Mouse (Mus musculus) layer of hippocampus, adult 11-12 months (tissue): ENCODE data around the gene Slc2a6.

ENCODE experiments used
- DNase-seq: peaks from one replicate; pipeline ENCODE4 v3.0.0; 2022; ENCODE audit warnings: low spot score

Gene Slc2a6

GRCm38 (mm10) chr2:27027618-27028436 lies at the start of gene Slc2a6:
Gene Slc2a6 (minus strand): TSS chr2:27027998.
- peak; percentile 92 for DNase-seq

- peak; percentile 55 for DNase-seq
Measured at GRCm38 (mm10) chr2:27075485-27075884, 47.7 kb upstream of the Slc2a6 start.

GRCm38 (mm10) chr2:27074804-27075203 lies 47.0 kb upstream of the Slc2a6 start:
- DNase-seq = no peak

DNA sequence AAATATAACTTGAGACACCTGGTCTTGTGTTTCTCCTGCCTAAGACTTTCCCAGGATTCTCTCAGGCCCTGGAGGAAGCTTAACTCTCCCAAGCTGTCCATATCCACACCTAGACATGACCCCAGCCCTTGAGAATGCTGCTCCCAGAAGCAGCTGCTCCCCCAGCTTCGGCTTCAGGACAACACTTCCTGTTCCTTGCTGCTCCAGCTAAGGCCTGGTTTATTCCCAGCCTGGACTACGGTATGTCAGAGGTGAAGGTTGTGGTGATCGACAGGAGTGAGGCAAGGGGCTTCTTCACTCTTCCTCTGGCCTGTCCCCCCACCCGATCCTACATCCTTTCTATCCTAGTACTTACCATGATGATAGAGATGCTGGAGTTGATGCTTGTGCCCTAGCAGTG lies 45.6 kb upstream of the Slc2a6 start:
- no peak for DNase-seq

- no peak for DNase-seq
Measured at GRCm38 (mm10) chr2:27071978-27072377, 44.2 kb upstream of the Slc2a6 start, which contains the start of gene Mymk. Gene Mymk (minus strand): TSS chr2:27072179.

DNA sequence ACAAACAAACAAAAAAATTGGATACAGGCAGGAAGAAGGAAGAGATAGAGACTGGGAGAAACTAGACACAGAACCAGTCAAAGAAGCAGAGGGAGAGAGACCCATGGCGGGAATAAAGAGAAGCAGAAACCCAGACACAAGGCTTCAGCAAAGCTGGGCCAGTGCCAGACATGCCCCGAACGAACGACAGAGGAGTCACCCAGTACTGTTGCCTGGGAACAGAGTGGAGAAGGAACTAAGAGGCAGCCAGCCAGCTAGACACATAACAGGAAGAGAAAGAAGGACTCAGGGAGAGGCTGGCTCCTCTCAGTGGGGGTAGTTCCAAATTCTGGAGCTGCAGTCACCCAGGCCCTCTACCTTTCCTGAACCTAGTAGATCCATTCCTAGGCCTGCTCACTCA lies 43.3 kb upstream of the Slc2a6 start:
- DNase-seq = peak; percentile 93

- DNase-seq = no peak
Measured at GRCm38 (mm10) chr2:27070247-27070813, 42.5 kb upstream of the Slc2a6 start.

DNA sequence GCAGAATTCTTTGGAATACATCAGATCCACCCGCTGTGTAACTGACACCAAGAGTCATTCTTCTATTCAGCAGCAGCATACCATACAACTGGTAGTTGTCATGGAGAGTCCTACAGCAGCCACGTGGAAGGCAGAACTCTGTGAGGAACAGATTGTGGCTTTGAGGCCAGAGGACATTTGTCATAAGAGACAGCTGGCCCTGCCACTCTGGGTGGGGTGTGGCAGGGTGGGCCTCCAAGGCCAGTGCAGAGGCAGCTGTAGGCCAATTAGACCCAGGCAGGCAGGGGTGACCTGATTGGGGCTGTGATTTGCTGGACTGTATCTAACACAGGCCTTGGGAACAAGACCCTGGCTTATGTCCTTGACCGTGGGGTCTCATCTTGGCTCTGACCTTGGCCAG lies 41.8 kb upstream of the Slc2a6 start:
- DNase-seq = no peak

- DNase-seq = no peak
Measured at GRCm38 (mm10) chr2:27067996-27068395, 40.2 kb upstream of the Slc2a6 start.

DNA sequence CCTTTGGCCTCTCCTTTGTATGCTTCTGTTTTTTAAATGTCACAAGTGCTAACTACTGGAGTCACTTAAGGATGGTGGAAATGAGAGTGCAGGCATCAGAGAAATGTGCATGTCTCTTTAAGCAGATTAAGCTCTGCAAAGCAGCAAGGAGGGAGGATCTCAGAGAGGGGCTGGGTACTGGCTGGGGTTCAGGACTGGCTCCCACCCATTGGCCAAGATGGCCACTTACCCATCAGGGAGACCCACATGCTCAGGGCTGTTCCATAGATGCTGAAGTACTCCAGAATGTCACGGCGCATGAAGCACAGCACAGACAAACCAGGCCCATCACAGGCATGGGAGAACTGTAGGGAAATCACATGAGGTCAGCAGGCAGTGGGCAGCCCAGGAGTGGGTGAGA lies 39.3 kb upstream of the Slc2a6 start:
- no peak for DNase-seq

DNA sequence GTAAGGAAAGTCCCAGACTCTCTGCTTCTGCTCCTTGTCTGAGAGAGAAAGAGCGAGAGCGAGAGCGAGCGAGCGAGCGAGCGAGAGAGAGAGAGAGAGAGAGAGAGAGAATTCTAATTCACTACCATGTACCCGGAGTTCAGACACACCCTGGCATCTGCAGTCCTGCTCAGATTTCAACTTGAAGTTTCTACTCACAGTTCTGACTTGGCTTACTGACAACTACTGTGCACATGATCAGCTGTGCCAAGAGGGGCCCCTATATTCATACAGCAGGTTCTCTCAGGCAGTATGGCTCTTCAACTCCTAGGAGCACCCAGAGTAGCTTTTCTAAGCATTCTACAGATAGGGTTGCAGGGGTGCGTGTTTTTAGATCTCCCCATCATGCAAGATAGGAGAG lies 31.4 kb upstream of the Slc2a6 start:
- DNase-seq = no peak

DNA sequence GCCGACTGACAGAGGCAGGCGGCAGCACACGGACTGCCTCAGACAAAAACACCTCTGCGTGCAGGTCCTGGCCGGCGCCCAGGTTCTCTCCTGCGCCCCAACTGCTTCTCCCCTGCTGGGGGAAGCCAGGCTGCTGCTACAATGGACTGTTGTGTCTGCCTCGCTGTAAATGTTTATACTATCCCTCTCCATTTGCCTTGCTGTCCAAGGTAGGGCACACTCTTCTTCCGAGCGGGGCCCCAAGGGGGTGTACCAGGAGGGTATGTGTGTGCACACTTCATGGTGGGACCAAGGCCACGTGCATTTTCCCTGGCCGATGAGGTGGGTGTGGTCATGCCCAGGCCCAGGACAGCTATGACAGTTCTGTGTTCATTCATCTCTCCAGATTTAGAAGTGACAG lies 31.0 kb upstream of the Slc2a6 start:
- no peak for DNase-seq

GRCm38 (mm10) chr2:27058251-27058650 lies 30.5 kb upstream of the Slc2a6 start:
- DNase-seq = no peak

GRCm38 (mm10) chr2:27049408-27049807 lies 21.6 kb upstream of the Slc2a6 start:
- no peak for DNase-seq

- no peak for DNase-seq
Measured at GRCm38 (mm10) chr2:27045979-27046770, 18.4 kb upstream of the Slc2a6 start.

DNA sequence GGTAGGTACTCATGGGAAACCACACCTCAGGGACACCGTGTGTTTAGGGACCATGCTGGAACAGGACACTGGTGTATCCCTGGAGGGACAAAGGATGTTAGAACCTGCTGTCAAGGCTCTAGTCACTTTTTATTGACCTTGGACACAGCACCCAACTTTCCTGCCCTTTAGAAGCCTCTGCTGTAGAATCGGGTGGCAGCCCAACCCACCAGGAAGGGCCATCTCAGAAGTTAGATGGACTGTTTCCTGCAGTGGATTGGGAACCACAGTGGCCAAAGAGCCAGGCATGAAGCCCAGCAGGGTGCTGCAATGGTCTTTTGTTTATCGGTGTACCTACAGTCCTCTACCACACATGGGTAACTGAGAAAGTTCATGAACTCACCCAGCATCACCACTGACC lies 16.8 kb upstream of the Slc2a6 start:
- no peak for DNase-seq

- DNase-seq = no peak
Measured at GRCm38 (mm10) chr2:27044166-27044565, 16.4 kb upstream of the Slc2a6 start.

- DNase-seq = peak; percentile 93
Measured at GRCm38 (mm10) chr2:27043461-27043860, 15.7 kb upstream of the Slc2a6 start.

DNA sequence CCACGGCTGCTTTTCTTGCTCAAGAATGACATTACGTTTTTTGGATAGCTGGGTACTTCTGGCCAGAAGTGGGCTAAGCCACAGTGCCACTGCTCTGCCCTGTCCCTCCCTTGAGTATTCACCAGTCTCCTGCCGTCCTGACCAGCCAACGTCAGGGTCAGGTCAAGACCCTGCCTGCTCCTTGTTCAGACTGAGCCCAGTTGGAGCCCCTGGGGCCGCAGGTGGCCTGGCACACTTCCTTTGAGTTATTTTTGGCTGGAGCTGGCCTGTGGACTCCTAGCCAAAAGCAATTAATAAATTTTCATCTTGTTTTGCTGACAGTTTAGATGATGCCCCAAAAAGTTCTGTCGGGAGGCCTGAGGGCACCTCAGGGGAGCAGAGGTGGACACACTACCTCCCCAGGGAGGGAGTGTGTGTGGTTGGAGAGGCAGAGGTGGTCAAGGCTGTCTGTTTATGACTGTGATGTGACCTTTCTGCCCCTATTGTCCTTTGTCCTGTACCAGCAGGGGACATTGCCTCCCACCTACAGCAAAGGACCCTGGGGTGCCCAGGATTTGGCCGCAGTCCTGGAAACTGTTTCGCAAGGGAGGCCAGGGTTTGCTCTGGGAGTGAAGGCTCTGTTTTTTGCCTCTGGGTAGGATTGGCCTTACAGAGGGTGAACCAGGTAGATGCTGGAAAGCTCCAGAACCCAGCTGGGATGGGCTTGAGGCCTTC lies 14.5 kb upstream of the Slc2a6 start:
- no peak for DNase-seq

DNA sequence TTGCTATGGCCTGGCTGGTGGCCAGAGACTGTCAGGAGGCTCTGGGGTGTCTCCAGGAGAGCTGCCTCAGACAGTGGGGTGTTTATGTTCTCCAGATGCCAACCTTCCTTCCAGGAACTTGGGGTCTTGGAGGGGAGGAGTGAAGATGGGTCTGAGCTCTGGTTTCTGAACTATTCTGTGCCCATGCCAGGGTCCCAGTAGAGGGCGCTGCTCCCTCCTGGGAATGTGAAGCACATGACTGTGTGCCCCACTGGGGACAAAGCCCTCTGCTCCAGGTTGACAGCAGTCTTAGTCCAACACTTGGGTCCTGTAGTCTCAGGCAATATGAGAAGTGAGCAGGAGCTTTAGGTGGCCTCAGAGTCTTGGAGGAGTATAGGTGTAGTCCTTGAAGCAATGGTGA lies 11.5 kb upstream of the Slc2a6 start:
- DNase-seq = no peak

DNA sequence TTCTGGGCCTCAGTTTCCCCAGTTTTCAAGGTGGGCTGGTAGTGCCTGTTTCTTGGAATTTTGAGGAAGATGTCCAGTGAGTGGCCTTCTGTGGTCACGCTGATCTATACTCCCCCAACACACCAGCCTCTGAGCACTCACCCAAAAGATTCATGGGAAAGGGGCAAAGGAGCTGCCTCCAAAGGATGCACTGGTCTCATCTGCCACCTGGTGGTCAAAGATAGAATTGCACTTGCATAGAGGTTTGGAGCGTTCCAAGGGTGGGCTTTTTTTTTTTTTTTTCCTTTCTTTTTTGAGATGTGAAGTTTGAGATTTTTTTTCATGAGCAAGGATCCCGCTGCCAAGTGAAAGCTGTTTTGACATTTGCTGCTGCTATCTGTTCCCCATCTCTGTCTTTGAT lies 10.8 kb upstream of the Slc2a6 start:
- DNase-seq = peak; percentile 85

GRCm38 (mm10) chr2:27037008-27037407 lies 9.2 kb upstream of the Slc2a6 start:
- no peak for DNase-seq
